Mouse (Mus musculus): Measurements from ENCODE around the gene Psma4.

Gene Psma4

DNA sequence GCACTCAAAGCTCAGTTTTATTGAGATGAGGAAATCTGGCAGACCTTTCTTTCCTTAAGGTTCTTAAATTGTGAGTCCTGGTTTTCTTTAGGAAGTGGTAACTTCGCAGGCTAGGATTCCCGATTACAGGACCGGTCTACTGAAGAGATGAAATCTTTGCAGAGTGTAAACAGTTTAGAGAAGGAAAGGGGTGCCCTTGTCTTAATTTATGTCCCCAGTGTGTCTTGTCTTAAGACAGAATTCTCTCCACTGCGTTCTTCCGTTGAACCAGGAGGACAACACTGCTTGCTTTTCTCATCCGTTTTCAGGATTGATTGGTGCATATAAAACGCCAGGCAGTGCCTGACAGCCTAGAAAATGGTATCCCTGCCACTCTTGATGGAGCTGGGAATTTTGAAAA is 31.8 kb downstream of the Psma4 start:
- no peak for DNase-seq (ENCODE audit: low read depth, low spot score)

DNA sequence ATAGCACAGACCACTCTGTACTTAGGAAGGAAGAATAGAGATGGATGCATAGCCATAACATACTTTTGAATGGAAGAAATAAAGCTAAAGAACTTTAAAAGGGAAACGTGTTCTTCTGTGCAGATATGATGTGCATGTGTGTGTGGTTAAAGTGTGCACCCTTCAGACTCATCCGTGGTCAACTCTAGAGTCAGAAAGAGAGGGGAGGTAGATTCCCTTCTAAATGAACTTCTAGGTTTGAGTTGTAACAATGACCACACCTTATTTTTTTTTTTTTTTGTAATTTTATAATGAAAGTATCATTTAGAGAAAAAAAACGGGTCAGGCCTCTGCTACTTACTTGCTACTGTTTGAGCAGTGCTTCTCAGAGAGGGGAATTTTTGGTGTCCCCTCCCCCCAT is 39.8 kb downstream of the Psma4 start:
- DNase-seq (ENCODE audit: low read depth, low spot score), result no peak

DNA sequence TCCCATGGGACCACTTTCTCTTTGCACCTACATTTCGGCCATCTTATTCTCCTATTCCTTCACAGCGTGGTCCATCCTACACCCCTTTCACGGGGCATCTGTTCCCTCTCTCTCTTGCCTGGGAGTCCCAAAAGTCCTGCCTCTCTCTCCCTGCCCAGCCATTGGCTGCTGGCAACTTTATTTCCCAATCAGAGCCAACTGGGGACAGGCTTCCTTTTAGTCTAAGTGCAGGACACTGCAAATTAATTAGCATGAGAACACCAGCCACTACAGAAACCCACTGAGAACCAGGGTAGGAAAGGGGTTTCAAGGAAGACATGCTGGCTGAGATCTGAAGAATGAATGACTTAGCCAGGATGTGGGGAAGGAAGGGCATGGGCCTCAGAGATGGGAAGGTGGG is 43.8 kb downstream of the Psma4 start:
- DNase-seq (ENCODE audit: low read depth, low spot score), result no peak

DNA sequence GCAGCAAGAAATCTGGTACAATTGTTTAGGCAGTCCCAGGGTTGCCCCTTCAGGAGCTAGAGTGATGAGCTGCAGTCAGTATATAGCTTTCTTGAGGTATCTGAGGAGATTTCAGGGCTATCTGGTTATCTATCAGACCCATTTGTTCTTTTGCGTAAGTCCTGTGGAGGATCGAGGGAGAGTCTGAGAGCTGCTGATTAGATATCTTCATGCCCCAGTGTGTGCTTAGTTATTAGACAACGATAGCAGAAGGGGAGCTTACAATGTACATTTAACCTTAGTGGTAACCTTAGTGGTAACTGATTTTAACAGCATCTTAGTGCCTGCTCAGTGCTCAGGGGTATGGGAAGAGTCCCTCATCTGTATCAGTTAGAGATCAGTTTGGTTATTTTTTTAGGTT is 45.1 kb downstream of the Psma4 start:
- no peak for DNase-seq (ENCODE audit: low read depth, low spot score)

DNA sequence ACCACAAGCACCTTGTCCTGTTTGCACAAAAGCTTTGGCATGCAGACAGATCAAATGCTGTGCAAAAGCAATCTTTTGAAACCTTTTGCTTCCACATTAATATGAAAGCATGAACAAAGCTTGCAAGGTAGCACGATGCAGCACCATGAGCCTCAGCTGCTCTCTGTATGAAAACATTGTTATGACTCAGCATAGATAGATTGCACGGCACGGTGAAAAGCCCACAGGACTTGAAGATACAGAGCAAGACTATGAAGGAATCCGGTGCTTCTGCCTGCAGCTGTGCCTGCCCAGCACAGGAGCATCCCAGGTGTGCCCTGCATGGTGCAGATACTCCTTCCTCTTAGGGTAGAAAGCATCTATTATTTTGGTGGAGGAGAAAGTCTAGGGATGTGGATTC is 53.0 kb downstream of the Psma4 start:
- DNase-seq (ENCODE audit: low read depth, low spot score), result no peak

All from 3T3-L1 (cell line).